Mouse (Mus musculus) CH12.LX (cell line): ENCODE data around the gene Aire.
A peak's percentile ranks its signal among the peaks of the same experiment; 100 is the strongest.

Experiments
- CHD1 ChIP-seq: IDR thresholded peaks from 2 replicates; pipeline ENCODE4 v1.6.1; 2012; ENCODE audit warnings: low read depth, low read length, improper control_type of control experiment, inconsistent platforms
- CTCF ChIP-seq, 2 experiments: IDR thresholded peaks in 1 of 2; conservative IDR thresholded peaks in 1 of 2; 2 replicates each; pipeline ENCODE4 v1.5.1; 2011 to 2012; ENCODE audit warnings: low read depth in 2 of 2, low read length in 2 of 2, improper control_type of control experiment in 1 of 2, inconsistent platforms in 1 of 2, mild to moderate bottlenecking in 1 of 2, moderate library complexity in 1 of 2
- E2F4 ChIP-seq: IDR thresholded peaks from 2 replicates; pipeline ENCODE4 v1.6.1; 2011; ENCODE audit warnings: low read depth, low read length, improper control_type of control experiment; ENCODE audit not compliant: insufficient replicate concordance
- EP300 ChIP-seq: IDR thresholded peaks from 2 replicates; pipeline ENCODE4 v1.6.1; 2011; ENCODE audit warnings: low read length, improper control_type of control experiment
- KAT2A ChIP-seq: IDR thresholded peaks from 2 replicates; pipeline ENCODE4 v1.6.1; 2012; ENCODE audit warnings: low read length, improper control_type of control experiment, inconsistent platforms; ENCODE audit not compliant: insufficient replicate concordance
- MAX ChIP-seq: IDR thresholded peaks from 2 replicates; pipeline ENCODE4 v1.6.1; 2011; ENCODE audit warnings: low read length, improper control_type of control experiment
- NRF1 ChIP-seq: IDR thresholded peaks from 2 replicates; pipeline ENCODE4 v1.6.1; 2014; ENCODE audit warnings: low read depth, mild to moderate bottlenecking, inconsistent platforms, low read length, improper control_type of control experiment, moderate library complexity
- POLR2A ChIP-seq: IDR thresholded peaks from 2 replicates; pipeline ENCODE4 v1.6.1; 2011; ENCODE audit warnings: low read depth, mild to moderate bottlenecking, improper control_type of control experiment, low read length
- POLR2AphosphoS2 ChIP-seq: IDR thresholded peaks from 2 replicates; pipeline ENCODE4 v1.6.1; 2011; ENCODE audit warnings: low read depth, low read length, improper control_type of control experiment
- RAD21 ChIP-seq: IDR thresholded peaks from 2 replicates; pipeline ENCODE4 v1.6.1; 2011; ENCODE audit warnings: low read depth, mild to moderate bottlenecking, low read length, improper control_type of control experiment, moderate library complexity
- SIN3A ChIP-seq: IDR thresholded peaks from 2 replicates; pipeline ENCODE4 v1.6.1; 2012; ENCODE audit warnings: low read length, improper control_type of control experiment, inconsistent platforms
- TCF12 ChIP-seq: IDR thresholded peaks from 2 replicates; pipeline ENCODE4 v1.6.1; 2014; ENCODE audit warnings: low read depth, mild to moderate bottlenecking, inconsistent platforms, low read length, improper control_type of control experiment
- UBTF ChIP-seq: IDR thresholded peaks from 2 replicates; pipeline ENCODE4 v1.6.1; 2012; ENCODE audit warnings: low read depth, mild to moderate bottlenecking, inconsistent platforms, low read length, improper control_type of control experiment, moderate library complexity
- ZMIZ1 ChIP-seq: IDR thresholded peaks from 2 replicates; pipeline ENCODE4 v1.6.1; 2012; ENCODE audit warnings: low read depth, mild to moderate bottlenecking, inconsistent platforms, low read length, improper control_type of control experiment

GRCm38 (mm10) chr10:78009184-78009944 lies 34.0 kb downstream of the Aire start:
- peak; percentile 89 for TF ChIP-seq POLR2A
- TF ChIP-seq EP300, result no peak
- peak in 1 of 2 experiments; percentile 62; a peak in 2 of 4 replicates for TF ChIP-seq CTCF (conservative IDR thresholded peaks at IDR 0.05 in 1 of 2, IDR thresholded peaks at IDR 0.05 in 1 of 2; ENCODE audit: low read depth in 2 of 2, low read length in 2 of 2)
- TF ChIP-seq TCF12, result peak; percentile 71
- peak; percentile 91 for TF ChIP-seq MAX
- peak; percentile 77 for TF ChIP-seq NRF1
- TF ChIP-seq UBTF, result peak; percentile 49; the same call in 1 of the 2 replicates
- TF ChIP-seq KAT2A, result no peak
- peak; percentile 70 for TF ChIP-seq ZMIZ1
- TF ChIP-seq RAD21, result no peak
- no peak for TF ChIP-seq E2F4
- peak; percentile 82; the same call in 1 of the 2 replicates for TF ChIP-seq POLR2AphosphoS2
- peak; percentile 88; the same call in 1 of the 2 replicates for TF ChIP-seq CHD1
- peak; percentile 96 for TF ChIP-seq SIN3A
